Mouse (Mus musculus) stomach, embryonic 14.5 days (tissue): Measurements from ENCODE around the gene Dynll1. TPM values are rescaled to one million over a fixed set of nuclear protein-coding genes. Genes with fewer than 3 reads are reported as not detected.
"Not testable (repeated sequence)": the region's sequence is repeated elsewhere in the genome, so short reads cannot be mapped to it uniquely, and the experiment has no call there.

Experiments
- ATAC-seq: fragments of 200-750 bp; cut with Nextera tagmentation; 2 replicates; pipeline ENCODE4 v1.8.0; 2017; ENCODE audit warnings: low read depth, moderate TSS enrichment; ENCODE audit not compliant: insufficient number of reproducible peaks, insufficient read depth, low FRiP score
- H3K27ac ChIP-seq: fragments of 300-500 bp; sonication (generic); 2 replicates; pipeline ENCODE4 v1.5.1; 2014; ENCODE audit warnings: mild to moderate bottlenecking, low read length, moderate library complexity, mixed read lengths
- H3K27me3 ChIP-seq: fragments of 300-500 bp; sonication (generic); 2 replicates; pipeline ENCODE4 v1.6.1; 2014; ENCODE audit warnings: low read length, control low read depth, mixed read lengths; ENCODE audit not compliant: control insufficient read depth, insufficient read depth
- H3K36me3 ChIP-seq: fragments of 300-500 bp; sonication (generic); 2 replicates; pipeline ENCODE4 v1.6.1; 2014; ENCODE audit warnings: mild to moderate bottlenecking, control low read depth, low read length, moderate library complexity, mixed read lengths; ENCODE audit not compliant: control insufficient read depth, insufficient read depth
- H3K4me1 ChIP-seq: fragments of 300-500 bp; sonication (generic); 2 replicates; pipeline ENCODE4 v1.6.1; 2014; ENCODE audit warnings: low read length, control low read depth, mixed read lengths; ENCODE audit not compliant: control insufficient read depth, insufficient read depth
- H3K4me2 ChIP-seq: fragments of 300-500 bp; sonication (generic); replicated peaks from 2 replicates; pipeline ENCODE4 v1.6.1; 2014; ENCODE audit warnings: low read depth, low read length, control low read depth
- H3K4me3 ChIP-seq: fragments of 300-500 bp; sonication (generic); 2 replicates; pipeline ENCODE4 v1.5.1; 2014; ENCODE audit warnings: low read depth, low read length, control low read depth
- H3K9ac ChIP-seq: fragments of 300-500 bp; sonication (generic); replicated peaks from 2 replicates; pipeline ENCODE4 v1.6.1; 2014; ENCODE audit warnings: low read depth, mild to moderate bottlenecking, control low read depth, low read length, moderate library complexity, mixed read lengths
- H3K9me3 ChIP-seq: fragments of 300-500 bp; sonication (generic); 2 replicates; pipeline ENCODE4 v1.6.1; 2016; ENCODE audit warnings: low read depth, low read length, control low read depth; ENCODE audit not compliant: control insufficient read depth
- WGBS: fragments of 180-500 bp; shearing (Covaris S2); extraction: QIAGEN DNeasy Blood & Tissue Kit; methylation state at CpG from one replicate; pipeline ENCODE4 v1.1.7; 2014; 5-methylcytosine and 5-hydroxymethylcytosine counted together
- polyA plus RNA-seq: library from polyadenylated mRNA; unstranded; fragments of >200 nt; fragmentation: Nextera tagmentation; extraction: Ambion mirVana; gene quantifications from 2 replicates; pipeline ENCODE4 v1.2.1, GENCODE M21; 2014

Dynll1 gene
- polyA plus RNA-seq, 1 experiment from 2014 or later, result 1,647 TPM

DNA sequence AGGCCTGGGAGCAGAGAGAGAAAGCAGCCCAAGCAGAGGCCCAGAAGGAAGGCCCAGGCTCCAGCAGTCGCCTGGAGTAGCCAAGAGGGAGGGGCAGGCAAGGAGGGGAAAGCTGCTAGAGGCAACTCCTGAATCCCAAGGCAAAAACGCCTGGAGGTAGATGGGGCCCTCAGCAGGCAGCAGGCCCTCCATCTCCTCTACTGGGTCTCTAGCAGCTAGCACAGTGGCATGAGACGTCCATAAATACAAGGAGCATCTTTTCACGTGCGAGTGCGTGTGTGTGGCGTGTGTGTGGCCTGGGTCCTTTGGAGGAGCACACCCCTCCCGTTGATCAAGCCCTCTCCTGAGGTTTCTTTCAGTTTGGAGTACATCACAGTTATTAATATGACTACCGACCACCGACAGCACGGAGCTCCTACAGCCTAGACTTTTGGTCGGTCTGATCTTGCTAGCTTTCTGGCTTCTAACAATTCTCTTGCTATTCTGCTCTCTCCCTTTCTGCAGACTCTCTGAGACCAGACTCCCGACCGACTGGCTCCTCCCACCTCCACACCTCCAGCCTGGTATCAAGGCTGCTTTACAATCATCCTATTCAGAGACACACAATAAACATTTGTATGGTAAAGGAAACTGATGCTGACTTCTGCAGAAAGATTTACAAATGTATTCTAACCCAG is 16.3 kb upstream of the Dynll1 start:
- ATAC-seq, result no peak
- Histone ChIP-seq H3K27ac (peak overlapping the region; percentile 92), H3K9ac (no peak overlapping the region), H3K4me1 (peaks cover 29% of the 10 kb centered on the region), H3K36me3 (no peaks in the 10 kb centered on the region), H3K4me3 (no peak overlapping the region), H3K27me3 (no peaks in the 10 kb centered on the region), H3K9me3 (no peaks in the 10 kb centered on the region), H3K4me2 (peak overlapping the region; percentile 25)
- WGBS, result 12% methylated on average over 14 of the region's 14 CpGs

DNA sequence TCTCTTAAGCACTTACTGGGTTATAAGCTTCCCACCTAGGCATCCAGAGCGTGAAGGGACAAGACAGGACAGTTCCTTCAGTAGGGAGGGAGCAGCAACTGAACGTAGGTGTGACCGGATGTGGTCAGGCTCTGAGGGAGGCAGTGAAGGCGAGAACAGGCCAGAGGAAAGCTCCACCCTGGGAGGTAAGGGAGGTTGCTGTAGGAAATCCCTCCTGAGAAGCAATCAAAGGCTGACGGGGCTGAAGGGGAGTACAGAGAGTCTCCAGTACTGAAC is 12.8 kb upstream of the Dynll1 start:
- no peak overlapping the region for H3K27ac ChIP-seq
- WGBS, result 47% methylated on average over 5 of the region's 5 CpGs

DNA sequence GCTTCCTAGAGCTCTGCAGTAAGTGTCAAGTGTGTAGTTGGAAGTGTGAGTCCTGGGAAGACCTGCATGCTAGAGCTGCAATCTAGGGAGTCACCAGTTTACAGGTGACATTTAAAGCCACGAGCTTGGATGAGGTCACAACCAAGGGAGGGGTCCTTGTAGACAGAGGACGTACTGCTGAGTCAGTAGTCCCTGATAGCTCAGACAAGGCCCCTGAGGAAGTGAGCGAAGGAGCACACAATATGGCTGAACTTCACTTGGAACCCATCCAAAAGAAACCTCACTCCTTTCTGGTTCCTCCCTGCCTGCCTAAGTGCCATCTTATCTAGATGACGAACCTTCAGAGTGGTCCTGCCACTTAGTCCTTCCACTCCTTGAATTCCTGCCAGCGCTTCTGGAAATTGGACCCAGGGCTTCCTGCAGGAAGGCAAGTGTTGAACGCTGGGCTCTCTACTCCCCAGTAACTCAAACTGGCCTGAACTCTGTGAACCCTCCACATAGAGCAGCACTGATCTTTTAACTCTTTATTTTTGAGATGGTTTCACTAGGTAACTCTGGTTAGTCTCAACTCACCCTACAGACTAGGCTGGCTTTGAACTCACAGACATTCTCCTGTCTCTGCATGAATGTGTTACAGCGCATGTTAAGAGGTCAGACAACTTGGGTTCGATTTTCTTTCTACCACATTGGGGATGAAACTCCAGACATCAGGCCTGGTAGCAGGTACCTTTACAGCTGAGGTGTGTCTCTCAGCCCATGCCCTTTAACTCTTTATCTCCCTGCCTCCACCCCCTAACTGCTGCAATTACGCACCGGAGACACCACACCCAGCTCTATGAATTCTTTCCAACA is 12.2 kb upstream of the Dynll1 start:
- Histone ChIP-seq H3K27ac (no peak overlapping the region), H3K4me1 (peaks cover 19% of the 10 kb centered on the region), H3K4me2 (no peak overlapping the region), H3K9ac (no peak overlapping the region), H3K4me3 (no peak overlapping the region), H3K9me3 (no peaks in the 10 kb centered on the region), H3K27me3 (no peaks in the 10 kb centered on the region), H3K36me3 (no peaks in the 10 kb centered on the region)
- 0 out of 2 replicates have a peak, but pooled peaks have one; percentile 20 for ATAC-seq
- 55% methylated on average over 10 of the region's 10 CpGs for WGBS

More for the DNA sequence above, 12.8 kb upstream of the Dynll1 start:
- peaks cover 25% of the 10 kb centered on the region for H3K4me1 ChIP-seq
- no peaks in the 10 kb centered on the region for H3K27me3 ChIP-seq
- no peak overlapping the region for H3K4me2 ChIP-seq
- no peak for ATAC-seq
- no peaks in the 10 kb centered on the region for H3K36me3 ChIP-seq
- H3K9me3 ChIP-seq, result no peaks in the 10 kb centered on the region
- H3K9ac ChIP-seq, result no peak overlapping the region
- H3K4me3 ChIP-seq, result no peak overlapping the region

DNA sequence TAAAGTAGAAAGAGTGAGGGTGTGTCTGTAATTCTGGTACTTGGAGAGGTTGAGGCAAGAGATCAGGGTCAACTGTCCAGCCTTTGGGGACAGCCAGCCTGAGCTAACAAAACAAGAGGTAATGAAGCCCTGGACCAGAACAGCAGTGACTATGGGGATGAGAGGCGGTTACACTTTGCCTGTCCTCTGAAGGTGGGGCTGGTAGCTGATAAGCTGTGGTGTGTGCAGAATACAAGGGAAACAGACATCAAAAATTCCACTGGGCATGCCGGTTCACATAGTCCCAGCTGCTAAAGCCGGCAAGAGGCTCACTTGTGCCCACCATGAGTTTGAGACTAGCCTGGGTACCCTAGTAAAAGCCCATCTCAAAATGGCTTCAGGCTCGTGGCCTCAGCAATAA is 11.6 kb upstream of the Dynll1 start:
- no peaks in the 10 kb centered on the region for H3K36me3 ChIP-seq
- 73% methylated on average over 4 of the region's 4 CpGs for WGBS
- H3K4me1 ChIP-seq, result peaks cover 12% of the 10 kb centered on the region; the same call in 1 of the 2 replicates
- no peak overlapping the region for H3K4me3 ChIP-seq
- no peak overlapping the region for H3K27ac ChIP-seq
- H3K9me3 ChIP-seq, result no peaks in the 10 kb centered on the region
- ATAC-seq, result no peak
- no peaks in the 10 kb centered on the region for H3K27me3 ChIP-seq
- no peak overlapping the region for H3K9ac ChIP-seq
- no peak overlapping the region for H3K4me2 ChIP-seq

DNA sequence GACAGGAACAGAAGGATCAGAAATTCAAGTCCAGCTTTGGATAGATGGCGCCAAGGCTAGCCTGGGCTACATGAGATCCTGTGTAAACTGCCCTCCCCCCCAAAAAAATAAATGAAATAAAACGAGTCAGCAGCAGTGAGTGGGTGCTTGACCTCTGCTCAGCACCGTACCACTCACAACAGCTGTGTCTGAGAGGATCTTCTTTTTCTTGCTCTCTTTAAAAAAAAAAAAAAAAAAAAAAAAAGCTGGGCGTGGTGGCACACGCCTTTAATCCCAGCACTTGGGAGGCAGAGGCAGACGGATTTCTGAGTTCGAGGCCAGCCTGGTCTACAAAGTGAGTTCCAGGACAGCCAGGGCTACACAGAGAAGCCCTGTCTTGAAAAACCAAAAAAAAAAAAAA is 1.4 kb upstream of the Dynll1 start:
- not testable (repeated sequence) for H3K27me3 ChIP-seq, H3K27ac ChIP-seq, ATAC-seq, H3K4me3 ChIP-seq, H3K9ac ChIP-seq, H3K9me3 ChIP-seq
- Histone ChIP-seq H3K4me2 (peak overlapping the region; percentile 58; the same call in 1 of the 2 replicates), H3K36me3 (peaks cover 16% of the 10 kb centered on the region), H3K4me1 (peaks cover 14% of the 10 kb centered on the region; the same call in 1 of the 2 replicates)
- 68% methylated on average over 3 of the region's 7 CpGs for WGBS

DNA sequence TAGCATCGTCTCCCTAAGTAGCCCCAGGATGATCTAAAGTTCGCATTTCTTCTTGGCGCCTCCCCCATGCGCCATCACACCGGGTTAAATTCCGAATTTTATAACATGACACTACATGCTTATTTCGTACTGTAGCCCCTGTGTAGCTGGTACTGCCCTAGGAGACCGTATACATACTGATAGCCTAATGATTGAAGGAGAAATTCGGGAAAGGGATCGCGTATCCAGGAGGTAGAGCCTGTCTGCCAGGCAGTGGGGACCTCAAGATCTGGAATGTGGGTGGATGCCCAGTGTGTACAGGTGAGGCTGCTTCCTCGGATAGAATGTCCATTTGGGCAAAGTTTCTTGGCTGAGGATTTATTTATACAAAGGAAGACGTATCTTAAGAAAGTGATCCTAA is 816 bp upstream of the Dynll1 start:
- H3K4me3 ChIP-seq, result peak overlapping the region; percentile 91
- peaks cover 14% of the 10 kb centered on the region; the same call in 1 of the 2 replicates for H3K4me1 ChIP-seq
- H3K36me3 ChIP-seq, result peaks cover 19% of the 10 kb centered on the region
- H3K4me2 ChIP-seq, result peak overlapping the region; percentile 58
- H3K27me3 ChIP-seq, result no peaks in the 10 kb centered on the region
- peak overlapping the region; percentile 22; the same call in 1 of the 2 replicates for H3K9ac ChIP-seq
- ATAC-seq, result no peak
- WGBS, result 19% methylated on average over 13 of the region's 13 CpGs
- H3K9me3 ChIP-seq, result no peaks in the 10 kb centered on the region
- H3K27ac ChIP-seq, result peak overlapping the region; percentile 61; the same call in 1 of the 2 replicates

DNA sequence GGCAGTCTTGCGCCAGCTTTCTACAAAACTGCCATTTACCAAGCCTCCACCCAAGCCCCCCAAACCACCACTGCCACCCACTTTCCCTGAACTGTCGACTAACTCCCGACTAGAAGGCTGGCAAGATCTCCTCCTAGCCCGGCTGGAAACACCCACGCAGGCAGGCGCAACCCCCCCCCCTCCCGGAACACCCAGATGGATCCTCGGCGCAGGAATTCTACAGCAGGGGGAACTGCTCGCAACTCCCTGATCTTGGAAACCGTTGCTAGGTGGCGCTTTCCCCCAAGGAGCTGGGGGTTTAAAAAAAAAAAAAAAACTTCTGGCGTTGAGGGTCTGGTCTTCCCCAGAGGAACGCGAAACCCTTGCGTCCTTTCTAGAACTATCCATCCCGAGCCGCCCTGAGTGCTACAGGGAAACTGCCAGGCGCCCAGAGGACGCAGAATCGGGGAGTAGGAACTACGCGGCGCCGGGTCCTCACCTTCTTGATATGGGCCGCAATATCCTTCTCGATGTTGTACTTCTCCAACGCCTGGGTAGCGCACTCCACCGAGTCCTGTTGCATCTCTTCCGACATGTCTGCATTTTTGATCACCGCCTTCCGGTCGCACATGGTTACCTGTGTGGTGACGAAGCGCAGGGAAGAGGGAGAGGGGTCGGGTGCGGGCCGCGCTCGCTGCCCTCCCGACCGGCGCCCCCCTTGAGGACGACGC is 609 bp downstream of the Dynll1 start:
- H3K9me3 ChIP-seq, result no peaks in the 10 kb centered on the region
- peaks cover 29% of the 10 kb centered on the region for H3K36me3 ChIP-seq
- WGBS, result under 1% methylated on average over 46 of the region's 46 CpGs
- peak overlapping the region; percentile 59 for H3K4me2 ChIP-seq
- peak overlapping the region; percentile 94 for H3K27ac ChIP-seq
- H3K4me3 ChIP-seq, result peak overlapping the region; percentile 91
- ATAC-seq, result peak; percentile 12
- peak overlapping the region; percentile 87 for H3K9ac ChIP-seq
- peaks cover 14% of the 10 kb centered on the region; the same call in 1 of the 2 replicates for H3K4me1 ChIP-seq
- no peaks in the 10 kb centered on the region for H3K27me3 ChIP-seq

DNA sequence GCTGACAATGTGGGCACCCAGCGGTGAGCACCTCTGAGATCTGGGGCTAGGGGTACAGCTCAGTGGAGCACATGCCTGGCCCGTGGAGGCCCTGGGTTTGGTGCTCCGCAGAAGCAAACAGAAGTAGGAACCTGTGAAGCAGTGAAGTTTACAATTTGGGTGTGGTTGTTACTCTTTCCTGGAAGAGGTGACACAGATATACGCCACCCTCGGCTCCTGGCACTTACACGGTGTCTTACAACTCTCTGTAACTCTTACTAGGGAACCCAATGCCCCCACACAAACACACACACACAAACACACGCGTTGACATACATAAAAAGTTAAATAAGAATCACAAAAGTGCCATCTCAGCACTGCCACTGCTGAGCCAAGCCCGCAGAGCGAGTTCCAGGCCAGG is 4.5 kb downstream of the Dynll1 start:
- H3K4me3 ChIP-seq, result no peak overlapping the region
- H3K36me3 ChIP-seq, result peaks cover 32% of the 10 kb centered on the region
- H3K9ac ChIP-seq, result no peak overlapping the region
- H3K9me3 ChIP-seq, result no peaks in the 10 kb centered on the region
- H3K27ac ChIP-seq, result peak overlapping the region; percentile 7; the same call in 1 of the 2 replicates
- peaks cover 14% of the 10 kb centered on the region; the same call in 1 of the 2 replicates for H3K4me1 ChIP-seq
- no peaks in the 10 kb centered on the region for H3K27me3 ChIP-seq
- no peak for ATAC-seq
- no peak overlapping the region for H3K4me2 ChIP-seq
- WGBS, result 68% methylated on average over 10 of the region's 10 CpGs
